Mouse (Mus musculus) heart, postnatal 0 days (tissue): ENCODE measurements around the gene Abcb5. TPM values are rescaled to one million over a fixed set of nuclear protein-coding genes. Genes with fewer than 3 reads are reported as not detected.

Experiments used
- ATAC-seq: fragments of 200-750 bp; cut with Nextera tagmentation; 2 replicates; pipeline ENCODE4 v1.8.0; 2017; ENCODE audit warnings: low read depth, moderate number of reproducible peaks, moderate library complexity; ENCODE audit not compliant: insufficient read depth
- DNase-seq: peaks from one replicate; pipeline ENCODE4 v3.0.0-alpha.2; 2016; ENCODE audit warnings: low spot score
- H3K27ac ChIP-seq: fragments of 300-500 bp; sonication (generic); 2 replicates; pipeline ENCODE4 v1.5.1; 2014; ENCODE audit warnings: low read depth, mild to moderate bottlenecking
- H3K27me3 ChIP-seq: fragments of 300-500 bp; sonication (generic); 2 replicates; pipeline ENCODE4 v1.6.1; 2014; ENCODE audit warnings: low read length, mixed read lengths; ENCODE audit not compliant: control insufficient read depth, insufficient read depth
- H3K36me3 ChIP-seq: fragments of 300-500 bp; sonication (generic); replicated peaks from 2 replicates; pipeline ENCODE4 v1.6.1; 2014; ENCODE audit warnings: low read length, mixed read lengths; ENCODE audit not compliant: control insufficient read depth, insufficient read depth
- H3K4me1 ChIP-seq: fragments of 300-500 bp; sonication (generic); 2 replicates; pipeline ENCODE4 v1.6.1; 2014; ENCODE audit warnings: antibody characterized with exemption; ENCODE audit not compliant: control insufficient read depth, insufficient read depth
- H3K4me2 ChIP-seq: fragments of 300-500 bp; sonication (generic); 2 replicates; pipeline ENCODE4 v1.6.1; 2014; ENCODE audit warnings: low read depth, mild to moderate bottlenecking, low read length, moderate library complexity
- H3K4me3 ChIP-seq: fragments of 300-500 bp; sonication (generic); 2 replicates; pipeline ENCODE4 v1.5.1; 2014; ENCODE audit warnings: low read depth, low read length
- H3K9ac ChIP-seq: fragments of 300-500 bp; sonication (generic); replicated peaks from 2 replicates; pipeline ENCODE4 v1.6.1; 2014; ENCODE audit warnings: low read depth, low read length, mixed read lengths
- H3K9me3 ChIP-seq: fragments of 300-500 bp; sonication (generic); replicated peaks from 2 replicates; pipeline ENCODE4 v1.6.1; 2016; ENCODE audit warnings: low read length; ENCODE audit not compliant: control insufficient read depth
- CTCF ChIP-seq: IDR thresholded peaks from 2 replicates; pipeline ENCODE4 v1.5.1; 2016; ENCODE audit warnings: antibody characterized with exemption, control low read depth, low read depth
- EP300 ChIP-seq: IDR thresholded peaks from 2 replicates; pipeline ENCODE4 v1.6.1; 2016; ENCODE audit warnings: antibody characterized with exemption, low read depth
- WGBS: fragments of 180-500 bp; shearing (Covaris S2); extraction: QIAGEN DNeasy Blood & Tissue Kit; methylation state at CpG from one replicate; pipeline ENCODE4 v1.1.7; 2014; 5-methylcytosine and 5-hydroxymethylcytosine counted together
- polyA plus RNA-seq: library from polyadenylated mRNA; unstranded; fragments of >200 nt; fragmentation: Nextera tagmentation; extraction: Ambion mirVana; gene quantifications from 2 replicates; pipeline ENCODE4 v1.2.1, GENCODE M21; 2015
- total RNA-seq: library from RNA; depleted of rRNA; stranded (reverse); fragments of >200 nt; gene quantifications from 2 replicates; pipeline ENCODE4 v1.2.3, GENCODE M21; 2014; ENCODE audit warnings: low replicate concordance

Abcb5 gene
- total and polyA plus RNA-seq, 2 experiments from 2014 or later = not detected

DNA sequence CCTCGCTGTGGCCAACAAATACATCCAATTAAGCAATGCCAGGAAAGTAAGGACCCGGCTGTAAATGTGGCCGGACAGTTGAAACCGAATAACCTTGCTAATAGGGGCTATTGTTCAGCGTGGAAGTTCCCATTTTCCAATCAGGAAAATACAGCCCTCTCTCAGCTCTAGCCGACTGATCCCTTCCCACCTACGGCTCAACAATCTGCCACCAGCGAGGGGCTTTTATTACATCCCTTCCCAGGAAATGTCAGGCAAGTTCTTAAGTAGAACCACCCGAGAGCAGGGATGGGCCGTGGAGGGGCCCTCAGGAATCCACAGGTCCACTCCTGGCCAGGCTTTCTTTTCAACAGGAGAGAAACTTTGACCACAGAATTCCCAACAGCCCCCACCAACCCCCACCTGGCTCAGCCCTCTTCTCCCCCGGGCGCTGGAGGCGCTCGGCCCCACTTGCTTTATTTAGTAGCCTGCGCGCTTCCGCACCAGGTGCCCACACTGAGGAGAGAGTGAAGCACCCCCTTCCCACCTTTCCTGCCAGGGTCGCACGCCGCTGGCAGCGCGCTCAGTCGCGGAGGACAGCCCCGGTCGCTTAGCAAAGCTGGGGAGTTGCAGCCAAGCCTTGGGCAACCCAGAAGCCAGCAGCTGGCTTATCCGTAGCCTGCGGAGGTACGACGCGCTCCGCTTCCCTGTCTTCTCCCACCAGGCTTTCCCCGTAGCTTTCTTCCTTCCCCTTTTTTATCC lies 123.4 kb downstream of the Abcb5 start:
- TF ChIP-seq CTCF (no peak), EP300 (no peak)
- Histone ChIP-seq H3K27me3 (peaks cover 99% of the 10 kb centered on the region), H3K9me3 (no peaks in the 10 kb centered on the region), H3K9ac (no peak overlapping the region), H3K4me3 (peak overlapping the region; percentile 17; the same call in 1 of the 2 replicates), H3K4me2 (no peak overlapping the region), H3K36me3 (no peaks in the 10 kb centered on the region), H3K27ac (no peak overlapping the region), H3K4me1 (no peaks in the 10 kb centered on the region)
- WGBS = 2% methylated on average over 33 of the region's 33 CpGs
- ATAC-seq (no peak), DNase-seq (no peak)

DNA sequence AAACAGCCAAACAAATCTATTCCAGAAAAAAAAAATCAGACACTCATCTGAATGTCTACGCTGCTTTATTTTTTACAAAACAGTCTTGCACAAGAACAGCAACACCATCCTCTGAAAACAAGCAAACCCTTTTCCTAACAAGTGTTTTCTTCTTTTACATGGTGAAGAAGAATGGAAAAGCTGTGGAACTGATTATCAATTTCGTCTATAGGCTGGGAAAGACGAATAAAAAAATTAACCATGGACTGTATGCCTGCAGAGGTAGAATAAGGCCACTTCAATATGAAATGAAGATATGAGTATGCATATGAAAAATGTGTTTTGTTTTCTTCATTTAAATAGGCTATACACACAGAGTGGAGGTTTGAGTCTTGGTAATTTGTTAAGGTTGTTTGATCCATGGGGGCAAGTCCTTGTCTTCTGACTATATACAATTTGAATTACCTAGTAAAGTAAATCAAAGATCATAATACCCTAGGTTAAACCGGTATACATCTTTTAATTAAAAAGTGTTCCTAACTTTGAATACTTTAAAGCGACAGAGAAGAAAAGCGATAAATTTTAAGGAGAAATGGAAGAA lies 124.2 kb downstream of the Abcb5 start:
- Histone ChIP-seq H3K4me3 (no peak overlapping the region), H3K4me2 (no peak overlapping the region), H3K9ac (no peak overlapping the region), H3K9me3 (no peaks in the 10 kb centered on the region), H3K36me3 (no peaks in the 10 kb centered on the region), H3K4me1 (no peaks in the 10 kb centered on the region), H3K27me3 (peaks cover 99% of the 10 kb centered on the region), H3K27ac (no peak overlapping the region)
- 14% methylated on average over 6 of the region's 6 CpGs for whole genome bisulfite sequencing
- DNase-seq = no peak
- TF ChIP-seq EP300 = no peak
- no peak for TF ChIP-seq CTCF
- ATAC-seq = no peak

DNA sequence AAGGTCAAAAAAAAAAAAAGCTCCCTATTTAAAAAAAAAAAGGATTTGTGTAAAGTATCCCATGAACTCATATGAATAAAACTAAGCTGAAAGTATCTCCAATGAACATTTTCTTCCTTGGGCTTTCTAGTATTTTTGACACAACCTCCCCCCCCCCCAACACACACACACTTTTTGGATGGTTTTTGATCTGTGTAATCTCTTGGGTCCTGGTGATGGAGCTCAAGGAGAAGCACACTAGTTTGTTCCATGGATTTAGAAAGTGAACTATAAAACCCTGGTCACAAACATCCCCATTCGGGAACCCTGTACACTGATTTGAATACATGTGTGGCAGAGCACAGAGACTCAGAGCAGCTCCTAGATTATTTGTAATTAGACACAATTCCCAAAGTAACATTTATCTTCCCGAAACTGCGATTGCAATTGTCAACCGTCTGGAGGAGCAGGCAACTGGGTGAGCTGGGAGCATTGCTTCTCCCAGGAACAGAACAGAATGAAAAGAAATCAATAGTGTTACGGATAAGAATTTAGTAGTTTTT lies 124.8 kb downstream of the Abcb5 start:
- 6% methylated on average over 5 of the region's 5 CpGs for WGBS
- H3K4me3 ChIP-seq = no peak overlapping the region
- H3K36me3 ChIP-seq = no peaks in the 10 kb centered on the region
- ATAC-seq (no peak), DNase-seq (no peak)
- peaks cover 99% of the 10 kb centered on the region for H3K27me3 ChIP-seq
- no peaks in the 10 kb centered on the region for H3K4me1 ChIP-seq
- TF ChIP-seq CTCF (no peak), EP300 (no peak)
- H3K27ac ChIP-seq = no peak overlapping the region
- no peak overlapping the region for H3K9ac ChIP-seq
- no peak overlapping the region for H3K4me2 ChIP-seq
- no peaks in the 10 kb centered on the region for H3K9me3 ChIP-seq

DNA sequence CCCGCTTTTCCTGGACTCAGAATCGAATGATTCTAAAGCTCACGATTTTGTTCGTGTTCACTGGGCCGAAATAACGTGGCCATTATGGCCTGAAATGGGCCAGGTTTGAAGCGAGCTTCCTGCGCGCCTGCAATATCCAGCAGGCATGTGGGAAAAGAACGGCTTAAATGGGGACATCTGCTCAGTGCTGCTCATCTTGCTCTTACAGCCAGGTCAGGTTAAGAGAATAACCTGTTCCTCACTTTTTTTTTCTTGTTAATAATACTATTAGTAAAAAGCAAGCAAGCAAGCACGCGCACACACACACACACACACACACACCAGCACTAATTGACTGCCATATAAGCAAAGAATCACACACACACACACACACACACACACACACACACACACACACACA lies 125.4 kb downstream of the Abcb5 start:
- Histone ChIP-seq H3K27ac (no peak overlapping the region), H3K27me3 (peaks cover 99% of the 10 kb centered on the region), H3K9ac (no peak overlapping the region), H3K9me3 (no peaks in the 10 kb centered on the region), H3K4me1 (no peaks in the 10 kb centered on the region), H3K4me3 (no peak overlapping the region), H3K36me3 (no peaks in the 10 kb centered on the region), H3K4me2 (no peak overlapping the region)
- DNase-seq (peak; percentile 4), ATAC-seq (no peak)
- TF ChIP-seq EP300 (no peak), CTCF (no peak)
- 7% methylated on average over 11 of the region's 12 CpGs for WGBS

DNA sequence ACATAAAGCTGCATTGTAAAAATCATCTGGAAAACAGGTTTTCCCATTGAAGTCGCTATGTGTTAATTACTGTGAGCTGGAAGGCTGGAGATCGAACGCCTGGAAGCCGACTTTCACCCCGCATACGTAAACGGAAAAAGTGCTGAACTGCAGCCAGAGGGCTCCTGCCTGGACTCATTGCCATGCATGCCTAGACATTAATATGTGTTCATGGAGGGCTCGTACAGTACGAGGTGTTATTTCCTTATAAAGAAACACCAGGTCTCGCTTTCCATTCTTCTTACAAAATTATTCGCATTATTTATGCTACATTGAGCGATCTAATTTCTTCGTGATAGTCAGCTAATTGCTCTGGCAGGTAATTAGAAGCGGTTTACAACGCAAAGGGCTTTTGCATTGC lies 125.9 kb downstream of the Abcb5 start:
- Histone ChIP-seq H3K36me3 (no peaks in the 10 kb centered on the region), H3K4me3 (no peak overlapping the region), H3K27ac (no peak overlapping the region), H3K9me3 (no peaks in the 10 kb centered on the region), H3K4me2 (no peak overlapping the region), H3K9ac (no peak overlapping the region), H3K27me3 (peaks cover 96% of the 10 kb centered on the region), H3K4me1 (no peaks in the 10 kb centered on the region)
- ATAC-seq = no peak
- TF ChIP-seq EP300 = no peak
- DNase-seq = no peak
- WGBS = 5% methylated on average over 15 of the region's 15 CpGs
